Mouse (Mus musculus): ENCODE measurements around the gene Gng7.
A peak's percentile ranks its signal among the peaks of the same experiment; 100 is the strongest.

The Gng7 gene

DNA sequence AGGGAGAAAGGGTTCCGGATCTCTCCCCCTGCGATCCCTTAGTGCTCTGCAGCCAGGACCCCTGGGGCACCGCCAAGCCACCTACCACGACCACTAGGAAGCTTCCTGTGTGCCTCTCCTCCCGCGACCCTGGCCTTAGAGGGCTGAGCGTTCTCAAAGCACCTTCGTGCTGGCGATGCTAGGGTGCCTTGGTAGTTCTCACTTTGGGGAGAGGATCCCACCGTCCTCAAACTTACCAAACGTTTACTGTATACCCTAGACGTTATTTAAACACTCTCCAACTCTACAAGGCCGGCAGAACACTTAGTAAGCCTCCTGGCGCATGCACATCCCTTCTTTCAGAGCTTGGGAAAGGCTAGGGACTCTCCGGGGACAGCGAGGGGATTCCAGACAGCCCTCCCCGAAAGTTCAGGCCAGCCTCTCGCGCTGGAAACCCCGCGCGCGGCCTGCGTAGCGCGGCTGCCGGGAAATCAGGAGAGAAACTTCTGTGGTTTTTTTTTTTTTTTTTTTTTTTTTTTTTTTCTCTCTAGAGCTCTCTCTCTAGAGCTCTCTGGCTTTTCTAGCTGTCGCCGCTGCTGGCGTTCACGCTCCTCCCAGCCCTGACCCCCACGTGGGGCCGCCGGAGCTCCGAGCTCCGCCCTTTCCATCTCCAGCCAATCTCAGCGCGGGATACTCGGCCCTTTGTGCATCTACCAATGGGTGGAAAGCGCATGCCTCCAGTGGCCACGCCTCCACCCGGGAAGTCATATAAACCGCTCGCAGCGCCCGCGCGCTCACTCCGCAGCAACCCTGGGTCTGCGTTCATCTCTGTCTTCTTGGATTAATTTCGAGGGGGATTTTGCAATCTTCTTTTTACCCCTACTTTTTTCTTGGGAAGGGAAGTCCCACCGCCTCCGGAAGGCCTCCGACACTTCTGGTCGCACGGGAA is 85.2 kb downstream of the Gng7 start, which contains the start of gene Gadd45b:
Gene Gadd45b (plus strand): TSS at position 775 of the 928 bp plus-strand sequence.
- peak; percentile 99 for DNase-seq (ENCODE audit: low spot score in 2 of 2)

DNA sequence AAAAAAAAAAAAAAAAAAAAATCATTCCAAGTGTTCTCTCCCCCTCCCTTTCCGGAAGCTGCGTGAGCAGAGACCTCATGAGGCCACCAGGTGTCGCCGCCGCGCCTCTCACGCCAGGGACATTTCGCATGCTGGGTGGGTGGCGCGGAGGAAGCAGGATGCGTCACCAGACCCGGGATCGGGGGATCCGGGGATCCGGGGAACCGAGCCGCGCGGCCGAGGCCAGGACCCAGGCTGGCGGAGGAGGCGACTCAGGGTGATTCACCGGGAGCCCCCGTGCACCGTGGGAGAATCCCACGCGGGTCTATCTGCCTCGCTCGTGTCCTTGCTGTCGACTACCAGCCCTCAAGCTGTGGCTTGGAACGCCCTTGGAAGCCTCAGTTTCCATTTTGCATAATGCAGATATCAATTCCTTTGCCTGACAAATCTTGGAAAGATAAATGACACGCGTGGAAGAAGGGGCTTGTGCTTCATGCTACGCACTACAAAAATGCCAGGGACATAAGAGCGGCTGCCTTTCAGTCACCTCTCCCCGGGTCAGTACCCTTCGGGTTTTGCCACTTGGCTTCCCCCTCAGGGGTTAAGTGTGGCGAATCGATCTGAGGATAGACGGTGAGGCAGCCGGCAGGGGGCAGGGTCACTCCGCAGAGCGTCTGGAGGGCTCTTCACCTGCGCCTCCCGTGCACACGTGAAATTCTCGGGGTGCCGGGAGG is 86.0 kb downstream of the Gng7 start:
- DNase-seq (ENCODE audit: low spot score in 2 of 2) = peak; percentile 84 to 91

DNA sequence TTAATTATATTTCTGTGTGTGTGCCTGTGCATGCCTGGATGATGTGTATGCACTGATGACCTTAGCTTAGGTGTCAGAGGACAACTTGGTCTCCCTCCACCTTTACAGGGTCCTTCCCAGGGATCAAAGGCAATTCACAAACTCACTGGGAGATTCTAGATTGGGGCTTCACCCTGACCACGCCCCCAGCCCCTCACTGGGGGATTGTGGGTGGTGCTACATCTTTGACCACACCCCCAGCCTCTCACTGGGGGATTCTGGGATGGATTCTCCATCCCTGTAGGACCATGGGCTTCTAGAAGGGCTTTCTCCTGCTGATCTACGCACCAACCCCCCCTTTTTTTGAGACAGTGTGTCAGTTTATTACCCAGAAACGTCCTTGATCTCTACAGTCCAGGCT is 89.3 kb downstream of the Gng7 start:
- no peak for DNase-seq (ENCODE audit: low spot score in 2 of 2)

DNA sequence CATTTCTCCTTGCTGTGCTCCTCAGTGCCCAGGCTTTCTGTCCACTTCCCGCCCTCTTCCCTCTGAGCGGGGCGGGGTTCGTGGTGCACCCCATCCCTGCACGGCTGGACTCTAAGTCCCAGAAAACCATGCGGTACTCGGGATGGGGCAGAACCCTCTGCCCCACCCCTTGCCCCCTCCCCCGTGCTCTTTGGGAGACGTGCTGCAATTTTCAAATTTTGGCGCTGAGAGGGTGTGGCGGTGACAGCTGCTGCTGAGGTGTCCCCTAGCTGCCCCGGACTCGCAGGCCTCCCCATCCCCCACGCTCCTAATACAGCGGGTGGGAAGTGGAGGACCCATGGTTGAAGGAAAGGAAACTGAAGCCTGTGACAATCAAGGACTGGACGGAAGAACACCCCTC is 92.8 kb downstream of the Gng7 start:
- DNase-seq (ENCODE audit: low spot score in 2 of 2) = no peak

DNA sequence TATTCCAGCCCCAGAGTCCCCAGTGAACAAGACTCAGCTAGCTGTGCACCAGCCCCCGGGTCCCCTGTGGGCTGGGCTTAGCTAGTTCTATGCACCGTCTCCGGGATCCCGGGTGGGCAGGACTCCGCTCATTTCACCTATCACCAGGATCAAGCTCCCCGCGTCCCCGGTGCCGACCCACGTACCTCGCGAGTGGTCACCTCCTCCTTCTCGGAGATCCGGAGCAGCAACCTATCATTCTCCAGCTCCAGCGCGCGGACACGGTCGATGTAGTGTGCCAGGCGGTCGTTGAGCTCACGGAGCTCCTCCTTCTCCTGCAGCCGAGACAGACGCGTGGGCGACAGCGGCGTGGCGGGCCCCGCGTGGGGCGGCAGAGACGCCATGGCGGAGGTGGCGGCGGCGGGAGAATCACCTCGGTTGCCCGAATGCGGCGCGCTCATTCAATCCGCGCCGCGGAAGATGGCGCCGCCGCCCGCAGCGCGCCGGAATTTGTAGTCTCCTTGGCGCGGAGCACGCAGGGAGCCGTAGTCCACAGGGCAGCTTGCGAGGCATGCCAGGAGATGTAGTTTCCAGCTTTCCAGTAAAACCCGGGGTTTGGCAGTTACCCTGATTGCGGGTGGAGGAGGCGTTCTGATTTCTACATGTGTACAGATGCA is 96.8 kb downstream of the Gng7 start, which contains the start of gene Lmnb2:
Gene Lmnb2 (minus strand): TSS at position 467 of the 656 bp plus-strand sequence.
- DNase-seq (ENCODE audit: low spot score in 2 of 2) = peak; percentile 38 to 58

DNA sequence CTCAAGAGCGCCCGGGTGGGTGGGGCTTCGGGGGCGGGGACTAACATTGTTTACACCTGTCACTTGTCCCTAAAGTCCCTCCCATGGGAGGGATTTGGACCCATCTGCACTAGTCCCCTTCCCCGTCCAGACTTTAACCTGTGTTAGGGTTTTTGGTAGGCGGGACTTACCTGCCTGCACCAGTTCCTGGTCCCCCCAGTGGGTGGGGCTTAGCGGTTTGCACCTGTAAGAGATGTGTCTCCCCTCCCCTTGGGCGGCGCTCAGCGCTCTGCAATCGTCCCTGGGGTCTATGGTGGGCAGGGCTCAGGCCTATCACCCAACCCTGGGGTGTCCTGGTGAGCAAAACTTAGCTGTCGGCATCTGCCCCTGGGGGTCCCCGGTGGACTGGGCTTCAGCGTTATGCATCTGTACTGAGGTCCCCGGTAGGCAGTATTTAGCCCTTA is 97.4 kb downstream of the Gng7 start:
- no peak for DNase-seq (ENCODE audit: low spot score in 2 of 2)

DNA sequence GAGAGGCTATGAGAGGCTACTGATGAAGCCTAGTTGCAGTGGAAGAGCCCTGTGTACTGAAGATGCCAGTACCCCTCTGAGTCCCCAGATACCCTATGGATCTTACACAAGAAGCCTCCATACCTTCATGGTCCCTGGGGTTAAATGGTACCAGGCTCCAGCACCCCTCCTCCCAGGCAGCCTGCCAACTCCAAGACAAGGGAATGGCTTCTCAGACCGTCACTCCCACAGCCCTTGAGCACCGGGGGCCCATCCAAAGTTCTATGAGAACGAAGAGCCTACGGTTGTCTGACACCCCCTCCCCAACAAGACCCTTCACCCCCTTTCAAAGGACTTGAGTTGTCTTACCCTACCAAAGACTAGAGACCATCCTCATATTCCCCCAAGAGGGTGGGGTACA is 99.0 kb downstream of the Gng7 start:
- no peak for DNase-seq (ENCODE audit: low spot score in 2 of 2)

DNA sequence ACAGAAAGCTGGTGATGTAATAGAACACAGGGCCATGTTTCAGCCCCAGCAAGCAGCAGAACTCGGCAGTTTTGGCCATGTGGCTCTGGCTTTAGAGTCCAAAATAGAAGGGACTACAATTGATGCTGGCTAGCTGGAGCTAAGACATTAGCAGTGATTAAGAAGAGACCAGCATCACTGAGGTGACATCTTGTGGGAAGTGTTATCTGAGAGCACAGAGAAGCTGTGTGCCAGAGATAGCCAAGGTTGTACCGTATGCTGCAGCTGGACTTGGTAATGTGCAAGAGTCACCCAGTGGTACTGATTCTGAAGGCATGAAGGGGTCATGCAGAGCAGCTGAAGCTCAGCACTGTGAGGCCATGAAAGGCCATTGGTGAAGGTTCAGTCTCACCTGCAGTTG is 99.5 kb downstream of the Gng7 start:
- DNase-seq (ENCODE audit: low spot score in 2 of 2) = no peak

DNA sequence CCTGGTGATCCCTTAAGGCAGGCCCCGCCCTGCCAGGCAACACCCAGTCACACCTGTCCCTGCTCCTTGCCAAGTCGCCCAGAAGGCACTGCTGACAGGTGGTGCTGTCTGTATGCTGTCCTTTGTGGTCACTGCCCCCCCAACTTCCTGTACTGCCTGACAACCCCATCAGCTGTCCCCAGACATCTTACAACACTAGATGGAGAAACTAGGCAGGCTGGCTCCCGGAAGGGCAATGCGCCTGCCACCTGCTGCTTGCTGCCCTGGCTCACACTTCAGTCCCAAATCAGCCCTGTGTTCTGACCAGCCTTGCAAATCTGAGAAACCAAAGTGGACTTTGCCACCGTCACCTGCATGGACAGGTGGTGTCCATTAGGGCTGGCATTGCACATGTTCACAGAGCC is 100.5 kb downstream of the Gng7 start:
- DNase-seq (ENCODE audit: low spot score in 2 of 2) = peak; percentile 49 to 53

DNA sequence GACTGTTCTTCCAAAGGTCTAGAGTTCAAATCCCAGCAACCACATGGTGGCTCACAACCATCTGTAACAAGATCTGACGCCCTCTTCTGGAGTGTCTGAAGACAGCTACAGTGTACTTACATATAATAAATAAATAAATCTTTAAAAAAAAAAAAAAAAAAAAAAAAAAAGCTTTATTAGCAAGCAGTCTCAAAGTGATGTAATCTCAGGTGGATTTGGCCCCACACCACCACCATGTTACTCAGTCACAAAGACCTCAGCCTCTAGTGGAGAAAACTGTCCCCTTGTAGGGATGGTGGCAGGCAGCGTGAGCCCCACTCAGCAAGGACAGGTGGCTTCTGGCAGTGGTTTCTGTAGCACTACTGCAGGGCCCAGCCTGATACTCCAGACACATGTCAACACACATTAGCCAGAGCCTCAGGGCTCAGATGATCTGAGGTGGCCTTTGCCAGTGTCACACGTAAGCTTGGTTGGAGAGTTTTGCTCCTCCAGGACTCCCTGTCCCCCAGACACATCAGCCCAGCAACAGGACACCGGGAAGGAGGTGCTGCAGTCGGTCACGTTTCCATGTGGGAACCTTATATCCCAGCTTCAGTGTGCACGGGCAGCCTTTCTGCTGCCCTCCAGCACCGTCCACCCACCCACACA is 101.3 kb downstream of the Gng7 start:
- DNase-seq (ENCODE audit: low spot score in 2 of 2) = no peak

DNA sequence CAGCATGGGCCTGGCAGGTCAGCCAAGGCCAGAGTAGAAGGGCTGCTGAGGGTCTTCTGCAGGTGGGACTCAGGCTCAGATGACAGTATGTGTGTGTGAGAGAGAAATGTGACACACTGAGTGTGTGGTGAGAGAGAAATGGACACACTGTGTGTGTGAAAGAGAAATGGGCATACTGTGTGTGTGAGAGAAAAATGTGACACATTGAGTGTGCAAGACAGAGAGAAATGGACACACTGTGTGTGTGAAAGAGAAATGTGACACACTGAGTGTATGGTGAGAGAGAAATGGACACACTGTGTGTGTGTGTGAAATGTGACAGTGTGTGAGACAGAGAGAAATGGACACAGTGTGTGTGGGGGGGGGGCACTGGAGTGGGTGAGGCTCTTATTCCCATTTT is 102.9 kb downstream of the Gng7 start:
- no peak for DNase-seq (ENCODE audit: low spot score in 2 of 2)

DNA sequence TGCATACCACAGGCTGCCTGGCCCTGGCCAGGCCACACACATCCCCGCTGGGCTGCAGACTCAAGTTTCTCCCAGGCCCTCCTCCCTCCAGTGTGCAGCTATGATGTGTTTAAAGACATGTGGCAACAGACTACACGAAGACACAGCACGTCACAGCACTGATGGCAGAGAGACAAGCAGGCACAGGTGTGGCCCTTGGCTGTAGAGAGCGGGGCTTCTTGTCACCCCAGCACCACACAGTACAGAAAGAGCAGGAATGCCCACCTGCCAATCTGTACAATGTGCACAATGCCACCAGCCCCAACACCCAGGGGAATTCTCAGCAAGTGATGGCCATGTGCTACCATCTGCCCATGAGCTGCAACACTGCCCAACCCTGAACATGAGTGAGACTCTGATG is 103.4 kb downstream of the Gng7 start:
- no peak for DNase-seq (ENCODE audit: low spot score in 2 of 2)

DNA sequence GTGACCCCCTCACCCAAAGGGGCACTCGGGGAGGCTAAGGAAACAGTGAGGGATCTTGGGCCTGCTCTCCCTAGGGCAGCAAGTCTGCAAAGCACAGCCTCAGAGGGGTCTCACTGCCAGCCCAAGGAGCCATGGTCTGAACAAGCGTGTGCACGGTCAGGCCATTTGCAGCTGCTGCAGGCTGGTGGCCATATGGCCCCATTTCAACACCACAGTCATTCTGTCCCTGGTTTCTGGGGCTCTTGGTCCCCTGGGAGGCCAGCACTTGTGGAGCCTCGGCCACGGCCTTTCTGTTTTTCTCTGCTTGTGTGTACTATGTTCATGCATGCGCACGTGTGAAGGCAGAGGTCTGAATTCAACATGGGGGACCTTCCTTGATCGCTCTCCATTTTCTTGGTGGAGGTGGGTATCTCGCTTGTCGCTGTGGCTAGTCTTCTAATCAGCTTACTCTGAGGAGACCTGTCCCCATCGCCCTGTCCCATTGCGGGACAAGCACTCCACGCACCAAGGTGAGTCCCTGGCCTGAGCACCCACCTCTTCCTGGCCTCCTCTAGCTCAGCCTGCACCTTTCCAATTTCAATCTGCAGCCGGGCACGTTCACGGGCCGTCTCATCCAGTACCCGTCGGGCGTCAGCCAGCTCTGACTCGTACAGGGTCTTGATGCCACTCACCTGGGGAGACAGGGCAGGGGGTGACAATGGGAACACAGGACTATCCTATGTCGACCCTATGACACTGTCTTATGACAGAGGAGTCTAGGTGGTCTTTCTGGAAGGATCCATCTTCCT is 105.2 kb downstream of the Gng7 start:
- DNase-seq (ENCODE audit: low spot score in 2 of 2) = no peak

DNA sequence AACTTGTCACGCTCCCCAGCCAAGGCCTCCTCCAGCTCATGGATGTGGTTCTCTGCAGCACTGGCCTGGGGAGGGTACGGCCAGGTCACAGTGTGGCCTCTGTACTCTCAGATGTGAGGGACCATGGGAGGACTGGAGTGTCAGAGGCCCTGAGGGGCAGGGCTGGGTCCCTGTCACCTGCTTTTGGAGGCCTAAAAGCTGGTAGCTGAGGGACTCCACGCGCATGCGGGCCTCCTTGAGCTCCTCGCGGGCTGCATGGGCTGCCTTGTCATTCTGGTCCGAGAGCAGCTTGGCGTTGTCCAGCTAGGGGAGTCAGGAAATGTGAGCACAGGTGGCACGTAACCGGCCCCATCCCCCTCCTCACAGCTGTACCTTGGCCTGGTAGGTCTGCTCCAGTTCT is 110.0 kb downstream of the Gng7 start:
- no peak for DNase-seq (ENCODE audit: low spot score in 2 of 2)

DNA sequence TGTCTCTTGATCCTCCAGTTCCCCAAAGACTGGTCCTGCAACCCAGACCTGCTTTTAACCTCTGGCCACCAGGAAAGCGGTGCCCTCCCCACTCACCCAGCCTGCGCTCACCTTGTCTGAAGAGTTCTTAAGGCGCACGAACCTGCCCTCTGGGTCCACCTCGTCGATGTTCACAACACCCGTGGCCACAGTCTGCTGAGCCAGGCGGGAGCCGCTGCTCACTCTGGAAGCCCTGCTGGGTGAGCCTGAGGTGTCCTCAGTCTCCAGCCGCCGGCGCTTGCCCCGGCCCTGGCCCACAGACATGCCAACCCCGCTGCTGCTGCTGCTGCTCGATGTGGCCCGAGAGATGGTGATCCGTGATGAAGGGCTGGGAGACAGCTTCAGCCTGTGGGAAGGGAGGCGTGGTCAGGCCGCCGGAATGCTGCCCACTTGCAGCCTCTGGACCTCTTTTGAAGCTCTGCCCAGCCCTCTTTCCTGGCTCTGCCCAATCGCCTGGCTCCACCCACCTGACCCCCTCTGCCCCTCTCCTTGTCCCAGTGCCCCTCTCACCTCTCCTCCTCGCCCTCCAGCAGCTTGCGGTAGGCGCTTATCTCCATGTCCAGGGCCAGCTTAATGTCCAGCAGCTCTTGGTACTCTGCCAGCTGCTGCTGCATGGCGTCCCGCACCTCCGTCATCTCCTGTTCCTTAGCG is 110.6 kb downstream of the Gng7 start:
- no peak for DNase-seq (ENCODE audit: low spot score in 2 of 2)

DNA sequence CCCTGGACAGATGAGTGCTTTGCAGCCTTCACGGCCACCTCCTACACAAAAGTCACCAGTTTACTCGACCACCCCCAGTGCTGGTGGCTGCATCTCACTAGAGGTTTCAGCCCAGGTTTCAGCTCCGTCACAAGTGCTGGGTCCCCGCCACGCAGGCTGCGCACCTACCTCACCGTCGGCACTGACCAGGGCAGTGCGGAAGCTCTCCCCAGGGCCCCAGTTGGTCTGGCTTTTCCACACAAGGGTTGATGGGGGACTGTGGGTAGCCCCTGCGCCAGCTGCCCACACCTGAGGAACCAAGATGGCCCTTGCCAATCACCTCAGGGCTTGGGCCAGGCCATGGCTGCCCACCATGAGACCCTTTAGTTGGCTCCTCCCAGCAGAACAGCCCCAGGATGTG is 111.5 kb downstream of the Gng7 start:
- DNase-seq (ENCODE audit: low spot score in 2 of 2) = no peak

DNA sequence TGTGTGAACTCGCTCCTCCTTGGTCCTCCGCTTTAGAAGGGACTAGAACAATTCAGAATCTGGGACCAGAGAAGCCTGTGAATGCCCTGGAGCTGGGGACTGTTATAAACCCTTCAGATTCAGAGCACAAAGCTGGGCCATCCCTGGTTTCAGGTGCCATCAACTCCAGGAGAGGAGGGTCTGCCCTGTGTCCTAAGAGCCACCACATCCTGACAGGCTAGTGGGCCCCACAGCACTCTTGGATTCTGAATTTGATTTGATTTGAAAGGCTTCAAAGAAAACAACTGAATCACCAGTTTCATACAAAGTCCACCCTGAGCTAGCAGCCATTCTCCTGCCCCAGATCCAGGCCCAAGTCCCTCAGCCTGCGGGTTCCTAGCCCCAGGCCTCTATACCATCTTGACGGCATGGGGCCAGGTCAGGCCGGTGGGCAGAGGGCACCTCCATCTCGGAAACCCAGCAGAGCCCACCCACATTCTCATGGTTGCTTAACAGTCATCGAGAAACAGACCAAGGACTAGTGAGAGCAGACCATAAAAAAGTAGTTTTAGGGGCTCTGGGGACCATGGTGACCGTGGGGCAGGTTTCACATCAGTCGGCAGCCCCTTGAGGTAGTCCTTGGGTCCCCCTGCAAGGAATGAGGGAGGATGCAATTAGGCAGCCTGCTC is 112.3 kb downstream of the Gng7 start:
- no peak for DNase-seq (ENCODE audit: low spot score in 2 of 2)

DNA sequence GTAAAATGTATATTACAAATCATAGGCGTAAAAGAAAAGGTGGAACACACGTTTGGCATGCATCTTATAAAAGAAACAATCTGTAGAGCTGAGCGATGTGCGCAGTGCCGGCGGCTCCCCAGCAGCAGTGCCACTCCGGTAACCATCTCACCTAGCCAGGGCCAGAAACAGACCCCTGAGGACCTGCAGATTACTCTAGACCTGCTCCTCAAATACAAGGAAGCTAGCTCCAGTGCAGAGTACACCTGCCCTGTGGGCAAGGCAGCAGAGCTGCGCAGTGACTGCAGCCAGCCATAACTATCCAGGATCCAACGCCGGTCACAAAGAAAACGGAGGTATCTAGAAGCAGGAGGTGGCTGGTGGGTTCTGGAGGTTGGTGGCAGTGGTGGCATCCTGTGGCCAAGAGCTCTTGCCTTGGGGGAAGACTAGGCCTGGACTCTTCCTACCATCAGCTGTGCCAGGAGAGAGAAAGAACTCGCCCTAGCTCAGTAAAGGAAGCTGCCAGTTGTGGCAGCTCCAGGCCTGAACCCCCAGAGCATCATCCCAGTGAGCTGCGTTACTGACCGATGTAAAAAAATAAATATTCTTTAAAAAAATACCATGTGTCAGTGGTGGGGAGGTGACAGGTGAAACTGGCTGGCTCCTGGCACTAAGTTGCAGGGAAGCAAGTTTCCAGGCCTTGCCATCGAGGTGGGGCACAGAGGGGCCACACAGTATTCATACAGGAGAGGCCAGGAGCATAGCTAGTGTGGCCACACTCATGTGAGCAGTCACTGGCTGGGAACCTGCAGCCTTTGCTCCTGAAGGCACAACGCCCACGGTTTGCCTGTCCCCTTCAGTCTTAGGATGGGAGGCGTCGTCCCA is 113.1 kb downstream of the Gng7 start:
- DNase-seq (ENCODE audit: low spot score in 2 of 2) = no peak
